Mouse (Mus musculus) stomach, postnatal 0 days (tissue): ENCODE results near the gene Ppp2r5d.

Source experiments
- CTCF ChIP-seq: IDR thresholded peaks from 2 replicates; pipeline ENCODE4 v1.5.1; 2016; ENCODE audit warnings: antibody characterized with exemption, low read depth, mild to moderate bottlenecking, moderate library complexity
- EP300 ChIP-seq: optimal IDR thresholded peaks from 2 replicates; pipeline ENCODE3; 2016; ENCODE audit warnings: antibody characterized with exemption

- TF ChIP-seq CTCF (no peak), EP300 (no peak)
Observed at GRCm38 (mm10) chr17:46648436-46648835, 56.5 kb downstream of the Ppp2r5d start.
